Mouse (Mus musculus) stomach, embryonic 14.5 days (tissue): ENCODE data around the gene Fkbp4. TPM values are rescaled to one million over a fixed set of nuclear protein-coding genes. Genes with fewer than 3 reads are reported as not detected.

Experiments used
- ATAC-seq: fragments of 200-750 bp; cut with Nextera tagmentation; 2 replicates; pipeline ENCODE4 v1.8.0; 2017; ENCODE audit warnings: low read depth, moderate TSS enrichment; ENCODE audit not compliant: insufficient number of reproducible peaks, insufficient read depth, low FRiP score
- H3K27ac ChIP-seq: fragments of 300-500 bp; sonication (generic); 2 replicates; pipeline ENCODE4 v1.5.1; 2014; ENCODE audit warnings: mild to moderate bottlenecking, low read length, moderate library complexity, mixed read lengths
- H3K27me3 ChIP-seq: fragments of 300-500 bp; sonication (generic); 2 replicates; pipeline ENCODE4 v1.6.1; 2014; ENCODE audit warnings: low read length, control low read depth, mixed read lengths; ENCODE audit not compliant: control insufficient read depth, insufficient read depth
- H3K36me3 ChIP-seq: fragments of 300-500 bp; sonication (generic); 2 replicates; pipeline ENCODE4 v1.6.1; 2014; ENCODE audit warnings: mild to moderate bottlenecking, control low read depth, low read length, moderate library complexity, mixed read lengths; ENCODE audit not compliant: control insufficient read depth, insufficient read depth
- H3K4me1 ChIP-seq: fragments of 300-500 bp; sonication (generic); 2 replicates; pipeline ENCODE4 v1.6.1; 2014; ENCODE audit warnings: low read length, control low read depth, mixed read lengths; ENCODE audit not compliant: control insufficient read depth, insufficient read depth
- H3K4me2 ChIP-seq: fragments of 300-500 bp; sonication (generic); replicated peaks from 2 replicates; pipeline ENCODE4 v1.6.1; 2014; ENCODE audit warnings: low read depth, low read length, control low read depth
- H3K4me3 ChIP-seq: fragments of 300-500 bp; sonication (generic); 2 replicates; pipeline ENCODE4 v1.5.1; 2014; ENCODE audit warnings: low read depth, low read length, control low read depth
- H3K9ac ChIP-seq: fragments of 300-500 bp; sonication (generic); replicated peaks from 2 replicates; pipeline ENCODE4 v1.6.1; 2014; ENCODE audit warnings: low read depth, mild to moderate bottlenecking, control low read depth, low read length, moderate library complexity, mixed read lengths
- H3K9me3 ChIP-seq: fragments of 300-500 bp; sonication (generic); 2 replicates; pipeline ENCODE4 v1.6.1; 2016; ENCODE audit warnings: low read depth, low read length, control low read depth; ENCODE audit not compliant: control insufficient read depth
- WGBS: fragments of 180-500 bp; shearing (Covaris S2); extraction: QIAGEN DNeasy Blood & Tissue Kit; methylation state at CpG from one replicate; pipeline ENCODE4 v1.1.7; 2014; 5-methylcytosine and 5-hydroxymethylcytosine counted together
- polyA plus RNA-seq: library from polyadenylated mRNA; unstranded; fragments of >200 nt; fragmentation: Nextera tagmentation; extraction: Ambion mirVana; gene quantifications from 2 replicates; pipeline ENCODE4 v1.2.1, GENCODE M21; 2014

Fkbp4 gene
- polyA plus RNA-seq, 1 experiment from 2014 or later: 392 TPM

GRCm38 (mm10) chr6:128421036-128421435, 17.4 kb downstream of the Fkbp4 start:
- Histone ChIP-seq H3K36me3 (peaks cover 3% of the 10 kb centered on the region; the same call in 1 of the 2 replicates), H3K27me3 (no peaks in the 10 kb centered on the region), H3K4me1 (0 out of 2 replicates have a peak, but pooled peaks cover 3% of the 10 kb centered on the region), H3K9ac (no peak overlapping the region), H3K4me3 (no peak overlapping the region), H3K9me3 (no peaks in the 10 kb centered on the region), H3K27ac (no peak overlapping the region), H3K4me2 (no peak overlapping the region)
- WGBS: 84% methylated on average over 2 of the region's 2 CpGs
- ATAC-seq: no peak

- Histone ChIP-seq H3K4me1 (no peaks in the 10 kb centered on the region), H3K36me3 (peaks cover 14% of the 10 kb centered on the region; the same call in 1 of the 2 replicates), H3K27me3 (no peaks in the 10 kb centered on the region), H3K9me3 (no peaks in the 10 kb centered on the region), H3K9ac (no peak overlapping the region), H3K4me3 (no peak overlapping the region), H3K4me2 (no peak overlapping the region), H3K27ac (no peak overlapping the region)
- no peak for ATAC-seq
- WGBS: 80% methylated on average over 1 of the region's 1 CpGs
Measured at GRCm38 (mm10) chr6:128418076-128418475, 20.4 kb downstream of the Fkbp4 start.

- no peaks in the 10 kb centered on the region for H3K9me3 ChIP-seq
- no peak overlapping the region for H3K4me2 ChIP-seq
- peaks cover 25% of the 10 kb centered on the region; the same call in 1 of the 2 replicates for H3K36me3 ChIP-seq
- no peak for ATAC-seq
- H3K27me3 ChIP-seq: no peaks in the 10 kb centered on the region
- 78% methylated on average over 5 of the region's 5 CpGs for WGBS
- H3K27ac ChIP-seq: no peak overlapping the region
- no peaks in the 10 kb centered on the region for H3K4me1 ChIP-seq
- no peak overlapping the region for H3K4me3 ChIP-seq
- no peak overlapping the region for H3K9ac ChIP-seq
Measured at GRCm38 (mm10) chr6:128416169-128416568, 22.3 kb downstream of the Fkbp4 start.

GRCm38 (mm10) chr6:128411115-128411514, 27.4 kb downstream of the Fkbp4 start:
- H3K9ac ChIP-seq: no peak overlapping the region
- no peaks in the 10 kb centered on the region for H3K4me1 ChIP-seq
- H3K4me2 ChIP-seq: no peak overlapping the region
- H3K4me3 ChIP-seq: no peak overlapping the region
- 19% methylated on average over 3 of the region's 3 CpGs for whole genome bisulfite sequencing
- no peaks in the 10 kb centered on the region for H3K9me3 ChIP-seq
- no peak; the same call in 1 of the 2 replicates for ATAC-seq
- H3K27ac ChIP-seq: no peak overlapping the region
- H3K27me3 ChIP-seq: no peaks in the 10 kb centered on the region
- H3K36me3 ChIP-seq: peaks cover 56% of the 10 kb centered on the region

- H3K27ac ChIP-seq: no peak overlapping the region
- 94% methylated on average over 13 of the region's 13 CpGs for WGBS
- no peak overlapping the region for H3K4me2 ChIP-seq
- no peaks in the 10 kb centered on the region for H3K9me3 ChIP-seq
- H3K27me3 ChIP-seq: no peaks in the 10 kb centered on the region
- ATAC-seq: no peak
- no peaks in the 10 kb centered on the region for H3K4me1 ChIP-seq
- no peak overlapping the region for H3K9ac ChIP-seq
- H3K4me3 ChIP-seq: no peak overlapping the region
- peaks cover 50% of the 10 kb centered on the region for H3K36me3 ChIP-seq
Measured at GRCm38 (mm10) chr6:128410305-128410704, 28.2 kb downstream of the Fkbp4 start.

GRCm38 (mm10) chr6:128408544-128409125, 29.8 kb downstream of the Fkbp4 start:
- H3K27ac ChIP-seq: no peak overlapping the region
- no peak overlapping the region for H3K4me2 ChIP-seq
- peaks cover 48% of the 10 kb centered on the region for H3K36me3 ChIP-seq

GRCm38 (mm10) chr6:128404708-128405107, 33.8 kb downstream of the Fkbp4 start:
- no peak for ATAC-seq
- H3K4me2 ChIP-seq: no peak overlapping the region
- H3K4me3 ChIP-seq: no peak overlapping the region
- 49% methylated on average over 5 of the region's 5 CpGs for WGBS
- no peaks in the 10 kb centered on the region for H3K9me3 ChIP-seq
- H3K9ac ChIP-seq: no peak overlapping the region
- H3K27ac ChIP-seq: no peak overlapping the region
- no peaks in the 10 kb centered on the region for H3K4me1 ChIP-seq
- H3K36me3 ChIP-seq: peaks cover 22% of the 10 kb centered on the region
- no peaks in the 10 kb centered on the region for H3K27me3 ChIP-seq

More at GRCm38 (mm10) chr6:128408544-128409125, 29.8 kb downstream of the Fkbp4 start:
- H3K9me3 ChIP-seq: no peaks in the 10 kb centered on the region
- H3K27me3 ChIP-seq: no peaks in the 10 kb centered on the region
- no peak for ATAC-seq
- H3K4me1 ChIP-seq: no peaks in the 10 kb centered on the region
- WGBS: 88% methylated on average over 7 of the region's 7 CpGs
- H3K9ac ChIP-seq: no peak overlapping the region
- H3K4me3 ChIP-seq: no peak overlapping the region

- H3K36me3 ChIP-seq: no peaks in the 10 kb centered on the region
- H3K27ac ChIP-seq: peak overlapping the region; percentile 23; the same call in 1 of the 2 replicates
- no peaks in the 10 kb centered on the region for H3K9me3 ChIP-seq
- no peaks in the 10 kb centered on the region for H3K27me3 ChIP-seq
- peak overlapping the region; percentile 20 for H3K4me3 ChIP-seq
- H3K9ac ChIP-seq: no peak overlapping the region
- whole genome bisulfite sequencing: 22% methylated on average over 20 of the region's 21 CpGs
- peaks cover 2% of the 10 kb centered on the region; the same call in 1 of the 2 replicates for H3K4me1 ChIP-seq
- peak overlapping the region; percentile 39 for H3K4me2 ChIP-seq
- ATAC-seq: peak; percentile 76; the same call in 1 of the 2 replicates
Measured at GRCm38 (mm10) chr6:128399421-128400185, 38.9 kb downstream of the Fkbp4 start.
